Comparison of ENCODE assay signal across 21 mouse cellular contexts in genomic region chr12:84172216-84172615, GRCm38 (mm10).
"Had no signal": no experiment of that assay in that cellular context is flagged by ENCODE, and none has a peak within 500 bp of the region (broad histone marks: within the 10 kb centered on the region; RNA-seq: fewer than 3 reads in every experiment).

No protein-coding gene starts in this region.

- H3K27me3 ChIP-seq: kidney, embryonic 15.5 days; megakaryocyte, embryonic 14.5 days; midbrain, embryonic 13.5 days; neural tube, embryonic 13.5 days; stomach, embryonic 15.5 days had no signal

- H3K4me2 ChIP-seq: kidney, embryonic 15.5 days; lung, embryonic 14.5 days; midbrain, embryonic 13.5 days; neural tube, embryonic 13.5 days; stomach, embryonic 15.5 days had no signal

- ATAC-seq: liver, postnatal 0 days; midbrain, embryonic 13.5 days; midbrain, embryonic 16.5 days had no signal

- H3K4me3 ChIP-seq: kidney, embryonic 15.5 days; left cerebral cortex, adult 2 months; midbrain, embryonic 10.5 days; midbrain, embryonic 13.5 days; myocyte; neural tube, embryonic 13.5 days; stomach, embryonic 15.5 days had no signal

- H3K9me3 ChIP-seq: kidney, embryonic 15.5 days; megakaryocyte, embryonic 14.5 days; midbrain, embryonic 10.5 days; midbrain, embryonic 13.5 days; neural tube, embryonic 13.5 days; stomach, embryonic 15.5 days had no signal

- H3K27ac ChIP-seq: kidney, embryonic 15.5 days; left cerebral cortex, adult 2 months; liver, embryonic 14.5 days; midbrain, embryonic 10.5 days; midbrain, embryonic 13.5 days; neural tube, embryonic 13.5 days; stomach, embryonic 15.5 days had no signal

- DNase-seq: kidney, adult 11 months; kidney, adult 8-10 months; kidney, postnatal 36 days; layer of hippocampus, postnatal 36 days; liver, postnatal 0 days; lung, embryonic 14.5 days; lung, postnatal 14 days; retina, postnatal 1 day; right cerebral cortex, postnatal 4 days; thymus, adult 18-20 months; thymus, postnatal 36 days had no signal

- H3K9ac ChIP-seq: kidney, embryonic 15.5 days; liver, embryonic 14.5 days; liver, postnatal 0 days; lung, embryonic 14.5 days; midbrain, embryonic 13.5 days; neural tube, embryonic 13.5 days; stomach, embryonic 15.5 days had no signal
